8 mouse cellular contexts compared by ENCODE assay signal in the genomic region with DNA sequence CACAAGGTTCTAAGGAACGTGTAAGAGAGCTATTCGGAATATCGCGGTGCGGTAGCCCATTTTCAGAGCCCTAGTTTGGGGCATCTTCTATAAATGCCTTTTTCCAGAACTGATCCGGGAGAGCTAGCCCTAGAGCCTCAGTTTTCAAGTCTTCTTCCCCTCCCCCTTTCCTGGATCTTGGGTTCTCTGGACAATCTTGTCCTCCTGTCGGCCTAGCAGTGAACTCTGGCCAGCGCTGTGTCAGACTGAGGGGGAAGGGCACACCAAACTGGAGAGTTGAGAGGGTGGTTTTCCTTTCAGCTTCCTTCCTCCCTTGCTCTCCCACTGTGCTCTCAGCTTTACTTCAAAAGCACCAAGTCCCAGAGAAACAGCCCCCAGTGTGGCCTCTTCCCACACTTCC. TPM values are rescaled to one million over a fixed set of nuclear protein-coding genes. Genes with fewer than 3 reads are reported as not detected.
DNase-seq lines count a peak whose midpoint lies in the region; ATAC-seq lines count a peak whose summit lies in the region.

No protein-coding gene starts in this region.

- no peaks in the 10 kb centered on the region for H3K9me3 ChIP-seq in heart, embryonic 10.5 days
- no peaks in the 10 kb centered on the region for H3K9me3 ChIP-seq in lung, embryonic 16.5 days (ENCODE audit: control insufficient read depth, low read length)

- H3K4me3 ChIP-seq in heart, embryonic 10.5 days: peak overlapping the region; percentile 89
- H3K4me3 ChIP-seq in lung, embryonic 16.5 days (ENCODE audit: low read length): peak overlapping the region; percentile 82

- H3K4me1 ChIP-seq in heart, embryonic 10.5 days: peaks cover 17% of the 10 kb centered on the region
- H3K4me1 ChIP-seq in lung, embryonic 16.5 days (replicated peaks; ENCODE audit: control insufficient read depth, insufficient read depth, low read length): peaks cover 14% of the 10 kb centered on the region

- no peaks in the 10 kb centered on the region for H3K36me3 ChIP-seq in heart, embryonic 10.5 days
- 0 out of 2 replicates have a peak, but pooled peaks cover 2% of the 10 kb centered on the region for H3K36me3 ChIP-seq in lung, embryonic 16.5 days (ENCODE audit: control insufficient read depth, insufficient read depth, low read length)
- H3K36me3 ChIP-seq in splenic B cell, adult 2 months (ENCODE audit: control insufficient read depth, insufficient read depth, low read length, poor library complexity, severe bottlenecking): no peaks in the 10 kb centered on the region

- under 1% methylated on average over 8 of the region's 8 CpGs for WGBS in heart, embryonic 10.5 days
- under 1% methylated on average over 8 of the region's 8 CpGs for WGBS in lung, embryonic 16.5 days

- peak overlapping the region; percentile 91 for H3K27ac ChIP-seq in heart, embryonic 10.5 days
- peak overlapping the region; percentile 93 for H3K27ac ChIP-seq in lung, embryonic 16.5 days (ENCODE audit: low read length)

- H3K4me2 ChIP-seq in lung, embryonic 16.5 days (ENCODE audit: low read depth, low read length): peak overlapping the region; percentile 81

- H3K27me3 ChIP-seq in heart, embryonic 10.5 days (ENCODE audit: insufficient read depth, poor library complexity, severe bottlenecking): peaks cover 5% of the 10 kb centered on the region; the same call in 1 of the 2 replicates
- H3K27me3 ChIP-seq in lung, embryonic 16.5 days (ENCODE audit: control insufficient read depth, insufficient read depth, low read depth, low read length): no peaks in the 10 kb centered on the region
- H3K27me3 ChIP-seq in splenic B cell, adult 2 months (ENCODE audit: control insufficient read depth, insufficient read depth, low read length, poor library complexity, severe bottlenecking): no peaks in the 10 kb centered on the region

- H3K9ac ChIP-seq in lung, embryonic 16.5 days (ENCODE audit: low read length): peak overlapping the region; percentile 95

- ATAC-seq in CD4-positive, CD25-positive, alpha-beta regulatory T cell, adult 4 months: peak; percentile 33
- ATAC-seq in lung, embryonic 16.5 days (ENCODE audit: low read depth): peak; percentile 77

- DNase-seq in adrenal gland, postnatal 36 days: peak; percentile 42 to 49
- no peak for DNase-seq in heart, embryonic 10.5 days (ENCODE audit: low spot score)
- peak; percentile 65 to 68 for DNase-seq in kidney, adult 8-10 months
- DNase-seq in splenic B cell, adult 2 months (ENCODE audit: low read depth, low spot score): peak; percentile 5
- DNase-seq in spleen, postnatal 4 days (ENCODE audit: low spot score in 2 of 2): no peak
- DNase-seq in spleen, postnatal 36 days (ENCODE audit: low spot score in 2 of 2): no peak

RNA-seq across cellular contexts. Expression of a gene that starts 1.0 kb away (rescaled TPM):
- polyA plus RNA-seq in CD4-positive, CD25-positive, alpha-beta regulatory T cell, adult 4 months (2017; shearing (Covaris generic)): 1 to 10 TPM; 4.7 to 6.5 TPM
- total RNA-seq in adrenal gland, postnatal 36 days (2021): 10 to 100 TPM; 15.5 to 17.8 TPM
- 6.8 and 7.8 TPM in 2 replicates for polyA plus RNA-seq in heart, embryonic 10.5 days (2016; fragmentation: Nextera tagmentation; extraction: Ambion mirVana)
- polyA plus RNA-seq in lung, embryonic 16.5 days (2015; fragmentation: Nextera tagmentation; extraction: Ambion mirVana): 23.3 and 25.0 TPM in 2 replicates

RNA-seq across cellular contexts. Expression of a gene that starts 35.0 kb away (rescaled TPM):
- polyA plus RNA-seq in CD4-positive, CD25-positive, alpha-beta regulatory T cell, adult 4 months (2017; shearing (Covaris generic)): not detected
- total RNA-seq in adrenal gland, postnatal 36 days (2021): not detected
- not detected in 2 replicates for polyA plus RNA-seq in heart, embryonic 10.5 days (2016; fragmentation: Nextera tagmentation; extraction: Ambion mirVana)
- polyA plus RNA-seq in lung, embryonic 16.5 days (2015; fragmentation: Nextera tagmentation; extraction: Ambion mirVana): not detected in 2 replicates

RNA-seq across cellular contexts. Expression of a gene that starts 43.0 kb away (rescaled TPM):
- not detected for polyA plus RNA-seq in CD4-positive, CD25-positive, alpha-beta regulatory T cell, adult 4 months (2017; shearing (Covaris generic))
- not detected for total RNA-seq in adrenal gland, postnatal 36 days (2021)
- not detected in 2 replicates for polyA plus RNA-seq in heart, embryonic 10.5 days (2016; fragmentation: Nextera tagmentation; extraction: Ambion mirVana)
- polyA plus RNA-seq in lung, embryonic 16.5 days (2015; fragmentation: Nextera tagmentation; extraction: Ambion mirVana): 0.09 TPM in 1 of 2 replicates, not detected in the other

RNA-seq across cellular contexts. Expression of a gene that starts 53.5 kb away (rescaled TPM):
- not detected for polyA plus RNA-seq in CD4-positive, CD25-positive, alpha-beta regulatory T cell, adult 4 months (2017; shearing (Covaris generic))
- not detected for total RNA-seq in adrenal gland, postnatal 36 days (2021)
- polyA plus RNA-seq in heart, embryonic 10.5 days (2016; fragmentation: Nextera tagmentation; extraction: Ambion mirVana): not detected in 2 replicates
- not detected in 2 replicates for polyA plus RNA-seq in lung, embryonic 16.5 days (2015; fragmentation: Nextera tagmentation; extraction: Ambion mirVana)

Comparison
In these comparisons a context has a peak if more than half of its experiments do, and no peak if none do; other contexts are left out.
1. DNase-seq: peak in adrenal gland, postnatal 36 days (2 of 2), kidney, adult 8-10 months (2 of 2) and splenic B cell, adult 2 months (single experiment); none in heart, embryonic 10.5 days (single experiment), spleen, postnatal 4 days (0 of 2) and spleen, postnatal 36 days (0 of 2).